Mouse (Mus musculus) urinary bladder, adult 18-20 months (tissue): ENCODE results near the gene Atp6v1e2.
A peak's percentile ranks its signal among the peaks of the same experiment; 100 is the strongest.

Source experiments
- DNase-seq, 2 experiments: peaks; one replicate each; pipeline ENCODE4 v3.0.0; 2022; ENCODE audit warnings: low spot score in 2 of 2, mixed read lengths in 2 of 2

Atp6v1e2 gene

DNA sequence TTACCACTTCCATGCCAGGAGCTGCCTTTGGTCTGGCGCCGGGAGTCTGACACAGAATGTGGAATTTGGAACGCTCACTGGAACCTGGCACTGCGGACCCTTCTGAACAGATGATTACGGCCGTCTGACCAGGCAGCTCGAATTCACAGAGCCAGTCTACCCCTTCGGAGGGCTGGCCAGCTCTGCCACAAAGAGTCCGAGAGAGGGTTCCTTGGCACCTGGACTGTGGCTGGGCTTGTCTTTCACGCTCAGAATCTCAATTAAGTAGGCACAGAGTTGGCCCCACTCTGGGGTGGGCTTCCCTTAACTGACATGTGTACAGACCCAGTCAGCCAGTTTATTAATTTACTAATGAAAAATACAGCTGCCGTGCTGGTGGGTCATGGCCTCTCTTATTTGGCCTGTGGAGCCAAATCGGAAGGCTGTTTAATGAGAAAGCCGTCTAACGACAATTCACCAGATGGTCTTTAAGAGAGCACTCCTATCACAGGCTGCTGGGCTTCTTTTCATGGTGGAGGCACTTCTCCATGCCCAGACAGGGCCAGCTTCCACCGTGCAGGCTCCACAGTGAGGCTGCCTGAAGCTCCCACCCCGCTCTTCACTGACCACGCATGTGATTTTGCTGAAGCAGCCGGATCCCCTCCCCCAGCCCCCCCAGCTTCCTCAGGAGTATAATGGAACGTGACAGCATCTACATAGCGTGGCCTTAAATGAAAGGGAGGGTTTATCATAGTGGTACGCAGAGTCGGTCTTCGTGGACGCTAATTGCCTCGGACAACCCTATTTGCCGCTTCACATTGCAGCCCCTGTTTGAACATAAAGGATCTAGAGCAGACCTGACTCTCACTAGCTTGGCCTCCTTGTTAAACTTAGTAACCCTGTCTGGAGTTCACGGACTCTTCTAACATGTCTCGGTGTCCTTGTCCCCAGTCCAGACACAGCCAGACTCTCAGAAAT is at the start of gene Atp6v1e2:
Gene Atp6v1e2 (minus strand): TSS at position 58 of the 957 bp plus-strand sequence.
- DNase-seq, result no peak

DNA sequence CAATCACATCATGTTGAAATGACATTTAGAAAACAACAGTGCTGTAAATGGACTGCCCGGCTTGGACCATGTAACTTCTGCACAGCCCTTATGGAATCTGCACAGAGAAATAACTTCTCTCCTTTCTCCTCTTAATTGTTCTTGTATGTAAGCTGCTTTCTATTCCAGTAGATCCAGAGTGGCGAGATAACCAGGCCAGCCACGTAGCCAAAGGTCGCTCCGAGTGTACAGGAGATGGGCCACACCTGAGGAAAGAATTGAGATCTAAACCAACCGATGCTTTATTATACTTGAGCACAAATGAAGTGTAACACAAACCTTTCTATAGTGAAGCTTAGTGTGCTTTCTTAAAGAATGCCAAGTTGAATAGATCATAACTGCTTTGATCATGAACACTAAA is 49.6 kb upstream of the Atp6v1e2 start:
- no peak for DNase-seq

GRCm38 (mm10) chr17:86991306-86991705 is 43.6 kb upstream of the Atp6v1e2 start:
- DNase-seq, result no peak

GRCm38 (mm10) chr17:86988601-86989184 is 41.0 kb upstream of the Atp6v1e2 start:
- DNase-seq, result no peak

DNA sequence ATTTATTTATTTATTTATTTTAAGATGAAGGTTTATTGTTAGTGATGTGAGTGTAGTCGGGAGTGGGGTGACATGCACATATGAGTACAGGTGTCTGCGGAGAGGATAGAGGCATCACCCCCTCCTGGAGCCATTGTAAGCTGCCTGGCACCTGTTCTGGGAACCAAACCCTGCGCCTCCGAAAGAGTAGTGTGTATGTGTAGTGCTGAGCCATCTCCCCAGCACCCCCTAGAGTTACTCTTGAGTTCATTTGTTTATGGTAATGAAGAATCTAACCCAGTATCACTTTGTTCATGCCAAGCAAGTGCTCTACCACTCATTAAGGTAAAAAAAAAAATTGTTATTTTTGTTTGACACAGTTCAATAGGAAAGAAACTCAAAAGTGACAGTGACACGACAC is 40.5 kb upstream of the Atp6v1e2 start:
- no peak for DNase-seq

DNA sequence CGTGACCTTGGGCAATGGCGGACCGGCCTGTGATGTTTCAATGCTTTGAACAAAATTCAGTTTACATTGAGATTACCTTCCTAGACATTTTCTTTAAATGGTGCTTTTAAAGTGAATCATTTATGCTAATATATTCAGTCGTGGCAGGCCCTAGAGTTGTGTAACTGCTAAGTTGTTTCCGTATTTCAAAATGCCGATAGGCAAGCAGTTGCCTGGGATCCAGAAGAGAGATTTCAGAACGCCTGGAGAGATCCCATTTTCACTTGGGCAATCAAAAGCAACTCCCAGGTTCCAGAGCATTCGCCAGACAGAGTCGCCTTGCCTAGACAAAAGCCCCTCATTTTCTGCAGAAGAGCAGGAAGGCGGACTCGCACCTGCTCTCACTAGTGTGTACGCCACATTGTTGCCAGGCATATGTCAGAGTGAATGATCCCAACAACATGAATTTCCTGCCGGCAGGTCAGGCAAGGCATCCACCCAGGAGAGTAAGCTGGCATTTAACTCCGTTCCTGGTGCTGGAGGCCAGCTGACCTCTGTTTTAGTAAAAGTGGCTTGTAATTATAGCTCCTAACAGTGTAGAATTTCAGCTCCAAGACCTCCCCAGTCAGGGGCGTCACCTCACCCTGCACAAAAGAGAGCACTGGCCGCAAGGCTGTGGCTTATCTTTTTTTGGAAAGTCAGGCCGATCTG is 38.9 kb upstream of the Atp6v1e2 start:
- no peak for DNase-seq

- DNase-seq, result peak in 1 of 2 experiments; percentile 48
Observed at GRCm38 (mm10) chr17:86982497-86982896, 34.8 kb upstream of the Atp6v1e2 start.

DNA sequence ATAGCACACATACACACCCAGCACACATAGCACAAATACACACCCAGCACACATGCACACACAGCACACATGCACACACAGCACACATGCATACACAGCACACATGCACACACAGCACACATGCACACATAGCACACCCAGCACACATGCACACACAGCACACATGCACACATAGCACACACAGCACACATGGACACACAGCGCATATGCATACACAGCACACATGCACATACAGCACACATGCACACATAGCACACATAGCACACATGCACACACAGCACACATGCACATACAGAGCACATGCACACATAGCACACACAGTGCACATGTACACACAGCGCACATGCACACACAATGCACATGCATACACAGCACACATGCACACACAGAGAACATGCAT is 34.0 kb upstream of the Atp6v1e2 start:
- no peak for DNase-seq

GRCm38 (mm10) chr17:86981205-86981604 is 33.5 kb upstream of the Atp6v1e2 start:
- no peak for DNase-seq

DNA sequence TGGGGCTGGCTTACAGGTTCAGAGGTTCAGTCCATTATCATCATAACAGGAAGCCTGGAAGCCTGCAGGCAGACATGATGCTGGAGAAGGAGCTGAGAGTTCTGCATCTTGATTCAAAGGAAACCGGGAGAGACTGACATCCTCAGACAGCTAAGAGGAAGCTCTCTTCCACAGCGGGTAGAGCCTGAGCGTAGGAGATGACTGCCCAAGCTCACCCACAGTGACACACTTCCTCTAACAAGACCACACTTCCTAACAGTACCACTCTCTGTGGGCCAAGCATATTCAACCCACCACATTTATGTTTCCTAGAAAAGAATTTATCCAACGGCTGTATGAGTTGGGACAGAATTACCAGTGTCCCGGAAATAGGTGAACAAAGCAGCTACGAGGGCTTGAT is 30.8 kb upstream of the Atp6v1e2 start:
- no peak for DNase-seq

DNA sequence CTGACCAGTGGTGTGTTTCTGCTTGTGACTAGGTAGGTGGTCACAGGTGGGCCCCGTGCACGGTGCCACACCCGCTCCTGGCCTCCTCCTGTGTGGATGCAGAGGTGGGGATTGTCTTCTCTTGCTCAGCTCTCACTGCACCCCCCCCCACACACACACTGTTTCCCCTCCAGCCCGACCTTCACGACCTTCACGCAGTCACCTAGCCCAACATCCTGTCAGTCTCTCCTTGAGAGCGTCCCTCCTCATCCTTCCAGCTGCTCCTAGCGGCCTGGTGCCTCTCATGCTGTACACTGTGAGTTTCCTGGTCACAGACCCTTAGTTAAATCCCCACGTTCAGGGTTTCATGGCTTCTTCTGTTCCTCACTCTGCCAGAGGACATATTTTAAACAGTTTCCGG is 28.7 kb upstream of the Atp6v1e2 start:
- DNase-seq, result no peak

DNA sequence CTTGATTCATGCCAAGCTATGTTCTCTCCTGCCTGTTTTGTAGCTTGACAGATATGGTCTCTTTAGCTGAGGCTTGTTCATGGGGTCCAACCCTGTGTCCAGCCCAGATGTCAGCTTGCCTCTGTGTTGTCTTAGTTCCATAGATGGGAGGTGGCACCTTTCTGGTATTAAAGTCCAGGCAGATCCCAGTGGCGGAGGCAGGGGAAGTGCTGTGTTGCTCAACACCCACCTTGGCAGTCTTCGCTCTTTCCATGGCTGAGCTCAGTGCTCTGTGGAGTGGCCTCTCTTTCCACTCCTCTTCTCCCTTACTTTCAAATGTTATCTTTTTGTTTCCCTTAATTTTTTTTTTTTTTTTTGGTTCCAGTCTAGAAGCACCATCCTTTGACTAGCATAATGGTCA is 25.4 kb upstream of the Atp6v1e2 start:
- no peak for DNase-seq

GRCm38 (mm10) chr17:86971860-86972259 is 24.2 kb upstream of the Atp6v1e2 start:
- DNase-seq, result no peak

- DNase-seq, result no peak
Observed at GRCm38 (mm10) chr17:86971036-86971435, 23.3 kb upstream of the Atp6v1e2 start.

DNA sequence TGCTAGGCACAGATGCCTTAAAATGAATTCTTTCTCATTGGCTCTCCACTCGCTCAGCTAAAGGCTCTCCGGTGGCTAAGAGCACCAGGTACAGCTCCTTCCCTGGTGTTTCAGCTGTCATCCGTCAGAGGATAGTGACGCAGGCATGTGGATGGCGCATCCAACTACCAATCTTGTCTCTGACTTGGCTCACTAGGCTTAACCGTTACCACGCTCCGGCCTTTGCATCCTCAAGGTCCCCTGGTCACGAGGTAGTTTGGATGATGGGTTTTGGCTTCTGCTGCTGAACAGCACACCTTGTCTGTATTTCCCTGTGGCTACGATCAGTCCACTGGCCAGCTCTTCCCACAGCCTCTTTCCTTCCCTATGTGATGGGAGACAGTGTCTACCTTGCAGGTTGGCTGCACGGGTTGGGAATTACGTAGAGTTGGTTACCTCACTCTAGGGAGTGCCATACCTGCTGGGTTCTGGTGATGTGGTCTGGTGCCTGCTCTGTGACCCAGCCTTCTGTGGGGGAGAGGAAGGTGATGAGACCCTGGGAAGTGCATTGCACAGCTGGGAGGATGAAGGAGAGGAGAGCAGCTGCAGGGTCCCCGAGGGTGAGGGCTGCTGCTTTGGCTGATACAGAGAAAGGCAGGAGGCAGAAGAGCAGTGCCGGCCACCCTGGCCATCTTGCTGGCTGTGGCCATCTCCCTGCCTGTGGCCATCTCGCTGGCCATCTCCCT is 22.5 kb upstream of the Atp6v1e2 start:
- no peak for DNase-seq

DNA sequence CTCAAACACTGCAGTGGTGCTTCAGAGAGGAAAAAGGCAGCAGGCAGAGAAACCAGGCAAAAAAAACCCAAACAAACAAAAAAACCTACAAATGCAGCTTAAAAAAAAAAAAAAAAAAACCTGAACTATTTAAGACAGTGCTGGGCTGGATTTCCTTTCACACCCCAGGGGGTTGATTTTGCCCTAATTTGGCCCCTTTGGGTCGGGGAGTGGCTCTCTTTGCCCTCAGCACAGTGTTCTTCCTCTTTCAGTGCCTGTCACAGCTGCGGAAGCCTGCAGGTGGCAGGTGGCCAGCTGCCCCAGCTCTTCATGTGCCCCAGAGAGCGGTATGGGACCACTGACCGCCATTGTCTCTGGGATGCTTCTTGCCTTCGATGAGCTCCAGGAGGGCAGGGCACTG is 21.9 kb upstream of the Atp6v1e2 start:
- no peak for DNase-seq

- no peak for DNase-seq
Observed at GRCm38 (mm10) chr17:86968581-86968980, 20.9 kb upstream of the Atp6v1e2 start.

DNA sequence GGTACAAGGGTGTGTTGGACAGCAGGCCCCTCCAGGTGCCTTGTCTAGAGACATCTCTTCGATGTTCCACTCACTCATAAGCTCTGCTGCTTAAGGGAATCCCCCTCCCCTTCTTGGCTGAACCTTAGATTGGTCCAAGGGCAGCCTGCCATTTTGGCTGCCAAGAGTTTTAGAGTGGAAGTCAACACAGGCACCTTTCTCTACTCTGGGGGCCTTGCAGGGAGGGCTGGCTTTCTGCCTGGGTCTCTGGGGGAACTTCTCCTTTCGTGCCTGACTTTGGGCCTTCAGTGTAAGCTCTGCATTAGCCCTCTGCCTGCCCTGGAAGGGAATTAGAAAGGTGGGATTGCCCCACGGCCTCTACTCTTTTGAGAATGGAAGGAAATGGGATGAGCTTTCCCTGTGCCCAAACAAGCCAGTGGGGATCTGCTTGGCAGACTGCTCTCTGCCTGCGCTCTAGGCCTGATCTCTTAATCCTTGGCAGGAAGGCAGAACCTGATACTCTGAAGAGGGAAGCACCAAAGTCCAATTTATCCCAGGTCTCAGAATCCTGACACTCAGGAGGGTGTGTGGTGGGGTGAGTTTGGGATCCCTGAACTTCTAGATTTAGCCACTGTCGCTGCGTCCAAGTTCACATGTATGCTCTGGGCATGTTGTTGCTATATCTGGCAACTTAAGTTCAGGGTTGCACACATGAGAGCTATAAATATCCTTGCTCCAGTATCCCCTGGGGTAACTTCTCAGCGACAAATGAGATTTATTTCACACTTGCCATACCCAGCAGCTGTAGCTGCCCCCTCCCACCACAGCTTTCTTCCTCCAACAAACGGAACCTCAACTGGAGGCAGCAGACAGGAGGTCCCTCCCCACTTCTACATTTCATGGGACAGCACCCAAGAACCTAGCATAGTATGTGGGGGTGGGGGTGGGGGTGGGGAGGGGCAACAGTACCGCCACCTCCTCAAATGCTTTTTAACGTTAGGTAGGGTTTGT is 20.1 kb upstream of the Atp6v1e2 start:
- no peak for DNase-seq

- no peak for DNase-seq
Observed at GRCm38 (mm10) chr17:86967048-86967447, 19.4 kb upstream of the Atp6v1e2 start.

DNA sequence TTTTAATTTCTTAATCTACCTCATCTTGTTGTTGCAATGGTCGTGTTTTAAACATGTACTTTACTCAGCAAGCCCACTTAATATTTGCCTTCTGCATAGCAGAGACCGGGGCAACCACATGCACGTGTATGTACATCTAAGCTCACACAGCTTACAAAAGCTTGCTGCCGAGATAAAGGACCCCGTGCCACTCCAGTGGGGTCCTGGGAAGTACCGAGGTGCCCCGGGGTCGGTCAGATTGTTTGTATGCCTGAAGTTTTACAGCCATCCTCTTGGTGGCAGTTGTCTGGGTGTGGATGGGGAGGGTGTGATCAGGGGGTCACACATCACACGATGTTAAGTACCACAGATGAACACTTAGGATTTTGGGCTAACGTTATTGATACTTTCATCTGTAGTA is 18.3 kb upstream of the Atp6v1e2 start:
- DNase-seq, result no peak

GRCm38 (mm10) chr17:86965121-86965520 is 17.4 kb upstream of the Atp6v1e2 start:
- DNase-seq, result no peak
